Mouse (Mus musculus): Measurements from ENCODE around the gene 2410015M20Rik. TPM values are rescaled to one million over a fixed set of nuclear protein-coding genes. Genes with fewer than 3 reads are reported as not detected.
A peak's percentile ranks its signal among the peaks of the same experiment; 100 is the strongest.

The 2410015M20Rik gene
- polyA plus RNA-seq, 1 experiment from 2014 or later = 335 TPM

- ATAC-seq (ENCODE audit: low FRiP score, low TSS enrichment) = peak; percentile 93
- Histone ChIP-seq H3K4me3 (ENCODE audit: low read depth, low read length) (peak within 1 kb of the TSS; percentile 94), H3K27me3 (ENCODE audit: control insufficient read depth, insufficient read depth, low read length) (no peaks in the 10 kb centered on the region), H3K4me2 (replicated peaks; ENCODE audit: low read depth) (peak within 1 kb of the TSS; percentile 95), H3K36me3 (ENCODE audit: control insufficient read depth, insufficient read depth, low read length) (peaks cover 4% of the 10 kb centered on the region; the same call in 1 of the 2 replicates), H3K27ac (replicated peaks) (peak within 1 kb of the TSS; percentile 78), H3K9me3 (ENCODE audit: control insufficient read depth, low read length) (no peaks in the 10 kb centered on the region), H3K9ac (ENCODE audit: low read length) (peak within 1 kb of the TSS; percentile 88), H3K4me1 (replicated peaks; ENCODE audit: control insufficient read depth, insufficient read depth) (peaks cover 4% of the 10 kb centered on the region; the same call in 1 of the 2 replicates)
- TF ChIP-seq EP300 (optimal IDR thresholded peaks at IDR 0.05) (no peak), CTCF (IDR thresholded peaks at IDR 0.05; ENCODE audit: low read depth) (no peak; the same call in 1 of the 2 replicates)
- under 1% methylated on average over 51 of the region's 51 CpGs for WGBS
- DNase-seq (ENCODE audit: low spot score) = peak; percentile 98
Observed at GRCm38 (mm10) chr17:56626754-56627470, 17.3 kb upstream of the 2410015M20Rik start, which contains the start of gene Lonp1. Gene Lonp1 (minus strand): TSS chr17:56626887.

GRCm38 (mm10) chr17:56626260-56626659, 16.7 kb upstream of the 2410015M20Rik start:
- WGBS = 0% methylated on average over 31 of the region's 32 CpGs
- H3K9me3 ChIP-seq (ENCODE audit: control insufficient read depth, low read length) = no peaks in the 10 kb centered on the region
- no peaks in the 10 kb centered on the region for H3K27me3 ChIP-seq (ENCODE audit: control insufficient read depth, insufficient read depth, low read length)
- peaks cover 8% of the 10 kb centered on the region; the same call in 1 of the 2 replicates for H3K36me3 ChIP-seq (ENCODE audit: control insufficient read depth, insufficient read depth, low read length)
- peak overlapping the region; percentile 95 for H3K4me2 ChIP-seq (replicated peaks; ENCODE audit: low read depth)
- TF ChIP-seq EP300 (optimal IDR thresholded peaks at IDR 0.05) (no peak), CTCF (IDR thresholded peaks at IDR 0.05; ENCODE audit: low read depth) (no peak)
- H3K9ac ChIP-seq (ENCODE audit: low read length) = peak overlapping the region; percentile 88
- H3K4me1 ChIP-seq (replicated peaks; ENCODE audit: control insufficient read depth, insufficient read depth) = peaks cover 4% of the 10 kb centered on the region; the same call in 1 of the 2 replicates
- H3K4me3 ChIP-seq (ENCODE audit: low read depth, low read length) = peak overlapping the region; percentile 94
- peak overlapping the region; percentile 78 for H3K27ac ChIP-seq (replicated peaks)
- DNase-seq (ENCODE audit: low spot score) (no peak), ATAC-seq (ENCODE audit: low FRiP score, low TSS enrichment) (no peak; the same call in 1 of the 2 replicates)

GRCm38 (mm10) chr17:56625495-56625894, 15.9 kb upstream of the 2410015M20Rik start:
- no peak for DNase-seq (ENCODE audit: low spot score)
- Histone ChIP-seq H3K27ac (replicated peaks) (no peak overlapping the region), H3K27me3 (ENCODE audit: control insufficient read depth, insufficient read depth, low read length) (no peaks in the 10 kb centered on the region), H3K36me3 (ENCODE audit: control insufficient read depth, insufficient read depth, low read length) (peaks cover 8% of the 10 kb centered on the region; the same call in 1 of the 2 replicates), H3K4me3 (ENCODE audit: low read depth, low read length) (no peak overlapping the region), H3K9ac (ENCODE audit: low read length) (no peak overlapping the region), H3K4me2 (replicated peaks; ENCODE audit: low read depth) (peak overlapping the region; percentile 95; the same call in 1 of the 2 replicates), H3K9me3 (ENCODE audit: control insufficient read depth, low read length) (no peaks in the 10 kb centered on the region), H3K4me1 (replicated peaks; ENCODE audit: control insufficient read depth, insufficient read depth) (peaks cover 4% of the 10 kb centered on the region; the same call in 1 of the 2 replicates)
- TF ChIP-seq EP300 (optimal IDR thresholded peaks at IDR 0.05) (no peak), CTCF (IDR thresholded peaks at IDR 0.05; ENCODE audit: low read depth) (no peak)
- 66% methylated on average over 3 of the region's 3 CpGs for WGBS
- no peak for ATAC-seq (ENCODE audit: low FRiP score, low TSS enrichment)

- no peaks in the 10 kb centered on the region; the same call in 1 of the 2 replicates for H3K4me1 ChIP-seq (replicated peaks; ENCODE audit: control insufficient read depth, insufficient read depth)
- H3K4me2 ChIP-seq (replicated peaks; ENCODE audit: low read depth) = no peak overlapping the region
- no peak overlapping the region for H3K27ac ChIP-seq (replicated peaks)
- TF ChIP-seq EP300 (optimal IDR thresholded peaks at IDR 0.05) = no peak
- no peak for TF ChIP-seq CTCF (IDR thresholded peaks at IDR 0.05; ENCODE audit: low read depth)
- no peak for DNase-seq (ENCODE audit: low spot score)
- H3K36me3 ChIP-seq (ENCODE audit: control insufficient read depth, insufficient read depth, low read length) = peaks cover 35% of the 10 kb centered on the region
- ATAC-seq (ENCODE audit: low FRiP score, low TSS enrichment) = no peak
- H3K4me3 ChIP-seq (ENCODE audit: low read depth, low read length) = no peak overlapping the region
- no peaks in the 10 kb centered on the region for H3K27me3 ChIP-seq (ENCODE audit: control insufficient read depth, insufficient read depth, low read length)
- H3K9me3 ChIP-seq (ENCODE audit: control insufficient read depth, low read length) = no peaks in the 10 kb centered on the region
- no peak overlapping the region for H3K9ac ChIP-seq (ENCODE audit: low read length)
- WGBS = 82% methylated on average over 8 of the region's 8 CpGs
Observed at GRCm38 (mm10) chr17:56617628-56618027, 8.1 kb upstream of the 2410015M20Rik start.

GRCm38 (mm10) chr17:56616725-56617124, 7.2 kb upstream of the 2410015M20Rik start:
- Histone ChIP-seq H3K27me3 (ENCODE audit: control insufficient read depth, insufficient read depth, low read length) (no peaks in the 10 kb centered on the region), H3K4me3 (ENCODE audit: low read depth, low read length) (no peak overlapping the region), H3K4me2 (replicated peaks; ENCODE audit: low read depth) (no peak overlapping the region), H3K9ac (ENCODE audit: low read length) (no peak overlapping the region), H3K36me3 (ENCODE audit: control insufficient read depth, insufficient read depth, low read length) (peaks cover 30% of the 10 kb centered on the region), H3K4me1 (replicated peaks; ENCODE audit: control insufficient read depth, insufficient read depth) (no peaks in the 10 kb centered on the region; the same call in 1 of the 2 replicates), H3K27ac (replicated peaks) (no peak overlapping the region), H3K9me3 (ENCODE audit: control insufficient read depth, low read length) (no peaks in the 10 kb centered on the region)
- TF ChIP-seq CTCF (IDR thresholded peaks at IDR 0.05; ENCODE audit: low read depth) = no peak
- TF ChIP-seq EP300 (optimal IDR thresholded peaks at IDR 0.05) = no peak
- DNase-seq (ENCODE audit: low spot score) = no peak
- no peak for ATAC-seq (ENCODE audit: low FRiP score, low TSS enrichment)
- 77% methylated on average over 3 of the region's 3 CpGs for WGBS

GRCm38 (mm10) chr17:56615792-56616191, 6.2 kb upstream of the 2410015M20Rik start:
- no peak for DNase-seq (ENCODE audit: low spot score)
- 83% methylated on average over 4 of the region's 4 CpGs for WGBS
- no peak overlapping the region for H3K4me3 ChIP-seq (ENCODE audit: low read depth, low read length)
- no peaks in the 10 kb centered on the region for H3K9me3 ChIP-seq (ENCODE audit: control insufficient read depth, low read length)
- H3K36me3 ChIP-seq (ENCODE audit: control insufficient read depth, insufficient read depth, low read length) = peaks cover 27% of the 10 kb centered on the region
- no peak overlapping the region for H3K9ac ChIP-seq (ENCODE audit: low read length)
- H3K4me2 ChIP-seq (replicated peaks; ENCODE audit: low read depth) = no peak overlapping the region
- H3K27me3 ChIP-seq (ENCODE audit: control insufficient read depth, insufficient read depth, low read length) = no peaks in the 10 kb centered on the region
- H3K4me1 ChIP-seq (replicated peaks; ENCODE audit: control insufficient read depth, insufficient read depth) = no peaks in the 10 kb centered on the region; the same call in 1 of the 2 replicates
- H3K27ac ChIP-seq (replicated peaks) = no peak overlapping the region
- no peak for TF ChIP-seq EP300 (optimal IDR thresholded peaks at IDR 0.05)
- TF ChIP-seq CTCF (IDR thresholded peaks at IDR 0.05; ENCODE audit: low read depth) = no peak
- ATAC-seq (ENCODE audit: low FRiP score, low TSS enrichment) = no peak
